30 mouse cellular contexts compared by ENCODE assay signal in the genomic region with DNA sequence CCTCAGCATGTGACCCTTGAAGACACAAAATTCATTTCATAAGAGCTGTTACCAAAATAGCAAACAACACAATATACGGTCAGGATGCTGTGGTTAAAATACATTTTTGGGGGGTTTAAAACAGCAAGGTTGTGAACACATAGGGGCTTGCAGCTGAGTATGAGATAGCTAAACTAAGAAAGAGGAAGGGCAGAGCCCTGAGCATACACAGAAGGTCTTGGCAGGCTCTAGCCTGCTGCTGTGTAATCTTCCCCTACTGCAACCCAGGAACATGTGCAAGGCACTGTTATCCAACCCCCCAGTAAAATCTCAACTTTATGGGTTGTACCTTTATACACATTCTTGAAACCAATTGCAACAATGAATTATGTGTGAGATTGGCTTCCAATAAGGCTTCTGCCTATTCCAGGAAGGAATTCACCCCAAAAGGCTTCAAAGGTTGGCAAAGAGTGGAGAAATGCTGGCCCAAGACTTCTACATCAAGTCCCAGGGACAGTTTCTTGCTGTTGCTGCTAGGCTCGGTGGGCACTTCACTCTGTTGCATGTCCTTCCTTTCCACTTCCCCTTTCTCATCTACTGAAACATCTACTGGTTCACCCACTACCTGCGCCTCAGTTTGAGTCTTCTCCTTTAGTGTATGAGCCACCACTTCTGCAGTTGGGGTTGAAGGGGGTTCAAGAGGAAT. TPM values are rescaled to one million over a fixed set of nuclear protein-coding genes. Genes with fewer than 3 reads are reported as not detected.
DNase-seq lines count a peak whose midpoint lies in the region; ATAC-seq lines count a peak whose summit lies in the region.
"Had no signal": no experiment of that assay in that cellular context is flagged by ENCODE, and none has a peak within 500 bp of the region (broad histone marks: within the 10 kb centered on the region; RNA-seq: fewer than 3 reads in every experiment).

No protein-coding gene starts in this region.

- no peak overlapping the region for H3K9ac ChIP-seq in midbrain, embryonic 11.5 days (ENCODE audit: low read length)
- no peak overlapping the region for H3K9ac ChIP-seq in midbrain, embryonic 14.5 days (replicated peaks; ENCODE audit: low read length)
- H3K9ac ChIP-seq: embryonic facial prominence, embryonic 13.5 days; forebrain, embryonic 12.5 days; heart, embryonic 12.5 days; heart, embryonic 15.5 days; hindbrain, embryonic 13.5 days; intestine, embryonic 15.5 days had no signal

- H3K4me1 ChIP-seq in midbrain, embryonic 11.5 days (ENCODE audit: control insufficient read depth, insufficient read depth, low read length), result no peaks in the 10 kb centered on the region
- no peaks in the 10 kb centered on the region for H3K4me1 ChIP-seq in midbrain, embryonic 14.5 days (ENCODE audit: control insufficient read depth, insufficient read depth, low read length)
- H3K4me1 ChIP-seq: embryonic facial prominence, embryonic 10.5 days; embryonic facial prominence, embryonic 13.5 days; forebrain, embryonic 12.5 days; heart, embryonic 12.5 days; heart, embryonic 15.5 days; hindbrain, embryonic 10.5 days; hindbrain, embryonic 13.5 days; intestine, embryonic 15.5 days had no signal

- no peak overlapping the region for H3K4me2 ChIP-seq in midbrain, embryonic 11.5 days
- no peak overlapping the region for H3K4me2 ChIP-seq in midbrain, embryonic 14.5 days (ENCODE audit: low read length)
- H3K4me2 ChIP-seq: embryonic facial prominence, embryonic 13.5 days; forebrain, embryonic 12.5 days; heart, embryonic 12.5 days; heart, embryonic 15.5 days; hindbrain, embryonic 13.5 days; intestine, embryonic 15.5 days had no signal

- H3K4me3 ChIP-seq in midbrain, embryonic 11.5 days (ENCODE audit: low read depth, low read length), result no peak overlapping the region
- H3K4me3 ChIP-seq in midbrain, embryonic 14.5 days (replicated peaks; ENCODE audit: low read depth, low read length), result no peak overlapping the region
- H3K4me3 ChIP-seq: embryonic facial prominence, embryonic 10.5 days; embryonic facial prominence, embryonic 13.5 days; erythroblast, embryonic 14.5 days; forebrain, embryonic 12.5 days; heart, embryonic 12.5 days; heart, embryonic 15.5 days; hindbrain, embryonic 10.5 days; hindbrain, embryonic 13.5 days; intestine, embryonic 15.5 days had no signal

- peak; percentile 72 for DNase-seq in midbrain, embryonic 11.5 days (ENCODE audit: low spot score, missing footprints)
- no peak for DNase-seq in midbrain, embryonic 14.5 days
- no peak for DNase-seq in cerebellum, postnatal 4 days (ENCODE audit: low spot score in 2 of 2)
- no peak for DNase-seq in left cerebral cortex, adult 8-10 months (ENCODE audit: low spot score in 2 of 2)
- DNase-seq: adrenal gland, postnatal 10 days; adrenal gland, postnatal 36 days; cerebellum, adult 18-20 months; cerebellum, adult 9-10 months; embryo, embryonic 11 days; gastrocnemius, postnatal 14 days; heart, adult 18-20 months; heart, postnatal 10 days; heart, postnatal 36 days had no signal

- H3K9me3 ChIP-seq in midbrain, embryonic 11.5 days (ENCODE audit: control insufficient read depth, low read length), result no peaks in the 10 kb centered on the region
- H3K9me3 ChIP-seq in midbrain, embryonic 14.5 days (ENCODE audit: control insufficient read depth, low read length), result no peaks in the 10 kb centered on the region
- H3K9me3 ChIP-seq: embryonic facial prominence, embryonic 10.5 days; embryonic facial prominence, embryonic 13.5 days; forebrain, embryonic 12.5 days; heart, embryonic 12.5 days; heart, embryonic 15.5 days; hindbrain, embryonic 10.5 days; hindbrain, embryonic 13.5 days; intestine, embryonic 15.5 days had no signal

- H3K36me3 ChIP-seq in midbrain, embryonic 11.5 days (ENCODE audit: control insufficient read depth, insufficient read depth, low read length), result no peaks in the 10 kb centered on the region
- no peaks in the 10 kb centered on the region for H3K36me3 ChIP-seq in midbrain, embryonic 14.5 days (ENCODE audit: control insufficient read depth, insufficient read depth, low read length)
- H3K36me3 ChIP-seq: embryonic facial prominence, embryonic 10.5 days; embryonic facial prominence, embryonic 13.5 days; forebrain, embryonic 12.5 days; heart, embryonic 12.5 days; heart, embryonic 15.5 days; hindbrain, embryonic 10.5 days; hindbrain, embryonic 13.5 days; intestine, embryonic 15.5 days had no signal

- no peak for ATAC-seq in midbrain, embryonic 11.5 days (ENCODE audit: low FRiP score)
- no peak for ATAC-seq in midbrain, embryonic 14.5 days (ENCODE audit: low FRiP score, low TSS enrichment)
- ATAC-seq in common myeloid progenitor, adult 5-6 weeks (replicated peaks; ENCODE audit: low read depth, poor library complexity, severe bottlenecking), result peak; percentile 56
- ATAC-seq in megakaryocyte progenitor cell, adult 5-6 weeks (replicated peaks; ENCODE audit: poor library complexity), result peak; percentile 78
- ATAC-seq: CD4-positive, CD25-positive, alpha-beta regulatory T cell, adult 4 months; forebrain, embryonic 16.5 days; hindbrain, embryonic 16.5 days; intestine, embryonic 15.5 days; Patski had no signal

- 91% methylated on average over 3 of the region's 3 CpGs for WGBS in midbrain, embryonic 11.5 days
- WGBS in midbrain, embryonic 14.5 days, result 98% methylated on average over 3 of the region's 3 CpGs

- no peak overlapping the region for H3K27ac ChIP-seq in midbrain, embryonic 11.5 days (ENCODE audit: low read depth, low read length)
- H3K27ac ChIP-seq in midbrain, embryonic 14.5 days (replicated peaks; ENCODE audit: low read depth, low read length), result no peak overlapping the region
- H3K27ac ChIP-seq: embryonic facial prominence, embryonic 10.5 days; embryonic facial prominence, embryonic 13.5 days; forebrain, embryonic 12.5 days; heart, embryonic 15.5 days; hindbrain, embryonic 10.5 days; hindbrain, embryonic 13.5 days; intestine, embryonic 15.5 days had no signal

- H3K27me3 ChIP-seq in midbrain, embryonic 11.5 days (ENCODE audit: control insufficient read depth, insufficient read depth, low read length), result no peaks in the 10 kb centered on the region
- H3K27me3 ChIP-seq in midbrain, embryonic 14.5 days (ENCODE audit: control insufficient read depth, insufficient read depth, low read length), result no peaks in the 10 kb centered on the region
- H3K27me3 ChIP-seq: embryonic facial prominence, embryonic 13.5 days; forebrain, embryonic 12.5 days; heart, embryonic 12.5 days; heart, embryonic 15.5 days; hindbrain, embryonic 13.5 days; intestine, embryonic 15.5 days; Patski had no signal

RNA-seq across cellular contexts. Expression of gene Plppr4, which starts 51.6 kb away (rescaled TPM):
- polyA plus RNA-seq in midbrain, embryonic 11.5 days (2014; fragmentation: Nextera tagmentation; extraction: Ambion mirVana), result 0.27 and 0.55 TPM in 2 replicates
- 12.2 and 14.5 TPM in 2 replicates for polyA plus RNA-seq in midbrain, embryonic 14.5 days (2014; fragmentation: Nextera tagmentation; extraction: Ambion mirVana)
- total RNA-seq in common myeloid progenitor, adult 5-6 weeks (2017), result not detected in 2 replicates
- total RNA-seq in megakaryocyte progenitor cell, adult 5-6 weeks (2015), result not detected in 2 replicates
- total RNA-seq in megakaryocyte progenitor cell, adult 5-6 weeks (2017), result not detected in 2 replicates
- total RNA-seq in left cerebral cortex, adult 8-10 months (2022), result 100 to 1,000 TPM; 147 to 156 (median 148) TPM
- total RNA-seq: ES-E14 had no signal
- polyA plus RNA-seq: C2C12; CD4-positive, CD25-positive, alpha-beta regulatory T cell, adult 4 months; Patski had no signal

Comparison
In these comparisons a context has a peak if more than half of its experiments do, and no peak if none do; other contexts are left out.
1. ATAC-seq: peak in common myeloid progenitor, adult 5-6 weeks (single experiment) and megakaryocyte progenitor cell, adult 5-6 weeks (single experiment); none in midbrain, embryonic 11.5 days (single experiment) and midbrain, embryonic 14.5 days (single experiment).
2. RNA of gene Plppr4, which starts 51.6 kb away (total RNA-seq): 147 to 156 TPM in left cerebral cortex, adult 8-10 months; not detected in common myeloid progenitor, adult 5-6 weeks and not detected in megakaryocyte progenitor cell, adult 5-6 weeks; every median in the first group is over 100 times any median in the second.